Mouse (Mus musculus) cerebral cortex, adult 2 months (tissue): ENCODE data around the gene Pole2.

Source experiments
- WGBS: fragments of 180-500 bp; shearing (Covaris S2); methylation state at CpG from one replicate; pipeline ENCODE4 v1.1.7; 2018; 5-methylcytosine and 5-hydroxymethylcytosine counted together

The Pole2 gene

GRCm38 (mm10) chr12:69177526-69177925, 50.5 kb downstream of the Pole2 start:
- WGBS = 67% methylated on average over 3 of the region's 3 CpGs

DNA sequence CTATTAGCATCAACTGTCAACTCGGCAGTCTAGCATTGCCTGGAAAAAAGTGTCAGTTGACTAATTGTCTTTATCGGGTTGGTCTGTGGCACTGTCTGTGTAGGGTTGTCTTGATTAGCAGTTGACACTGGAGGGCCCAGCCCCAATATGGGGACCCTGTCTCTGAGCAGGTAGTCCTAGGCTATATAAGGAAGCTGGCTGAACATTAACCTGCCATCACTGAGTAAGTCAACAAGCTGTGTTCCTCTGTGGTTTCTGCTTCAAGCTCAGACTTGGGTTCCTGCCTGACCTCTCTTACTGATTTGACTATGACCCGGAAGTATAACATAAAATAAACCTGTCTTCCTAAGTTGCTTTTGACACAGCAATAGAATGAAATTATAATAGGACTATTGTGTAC, 52.0 kb downstream of the Pole2 start:
- 98% methylated on average over 3 of the region's 3 CpGs for WGBS

GRCm38 (mm10) chr12:69171307-69171706, 56.7 kb downstream of the Pole2 start:
- WGBS = 94% methylated on average over 2 of the region's 2 CpGs

DNA sequence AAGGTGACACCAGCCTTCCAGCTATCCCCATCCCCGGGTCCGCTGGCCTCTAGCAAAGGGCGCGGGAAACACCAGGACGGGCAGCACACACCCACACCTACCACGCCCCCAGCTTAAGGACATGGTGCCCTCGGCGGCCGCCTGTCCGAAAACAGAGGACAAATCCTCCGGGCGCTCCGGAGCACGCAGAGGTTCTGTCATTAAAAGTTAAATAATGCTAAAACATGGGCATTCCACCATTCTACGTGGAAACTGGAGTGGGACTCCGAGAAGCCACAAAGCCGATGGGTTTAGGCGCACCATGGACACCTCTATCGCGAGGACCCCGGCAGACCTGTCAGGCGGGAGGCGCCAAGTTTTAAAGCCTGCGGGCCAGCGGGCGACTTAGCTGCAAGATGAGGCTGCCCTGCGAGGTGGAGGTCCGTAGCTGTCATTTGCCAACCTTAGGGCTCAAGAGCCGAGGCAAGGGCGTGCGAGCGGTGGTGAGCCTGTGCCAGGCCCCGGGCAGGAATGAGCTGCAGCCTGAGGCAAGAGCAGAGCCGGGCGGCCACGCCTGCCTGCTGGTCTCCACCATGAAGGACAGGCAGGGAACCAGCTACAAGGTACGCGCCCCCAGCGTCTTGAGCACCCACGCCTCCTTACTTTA, 59.4 kb downstream of the Pole2 start, which contains the start of gene Lrr1:
Gene Lrr1, plus strand, starts transcription at position 354 of the 646 bp plus-strand sequence.
- WGBS = under 1% methylated on average over 40 of the region's 40 CpGs

DNA sequence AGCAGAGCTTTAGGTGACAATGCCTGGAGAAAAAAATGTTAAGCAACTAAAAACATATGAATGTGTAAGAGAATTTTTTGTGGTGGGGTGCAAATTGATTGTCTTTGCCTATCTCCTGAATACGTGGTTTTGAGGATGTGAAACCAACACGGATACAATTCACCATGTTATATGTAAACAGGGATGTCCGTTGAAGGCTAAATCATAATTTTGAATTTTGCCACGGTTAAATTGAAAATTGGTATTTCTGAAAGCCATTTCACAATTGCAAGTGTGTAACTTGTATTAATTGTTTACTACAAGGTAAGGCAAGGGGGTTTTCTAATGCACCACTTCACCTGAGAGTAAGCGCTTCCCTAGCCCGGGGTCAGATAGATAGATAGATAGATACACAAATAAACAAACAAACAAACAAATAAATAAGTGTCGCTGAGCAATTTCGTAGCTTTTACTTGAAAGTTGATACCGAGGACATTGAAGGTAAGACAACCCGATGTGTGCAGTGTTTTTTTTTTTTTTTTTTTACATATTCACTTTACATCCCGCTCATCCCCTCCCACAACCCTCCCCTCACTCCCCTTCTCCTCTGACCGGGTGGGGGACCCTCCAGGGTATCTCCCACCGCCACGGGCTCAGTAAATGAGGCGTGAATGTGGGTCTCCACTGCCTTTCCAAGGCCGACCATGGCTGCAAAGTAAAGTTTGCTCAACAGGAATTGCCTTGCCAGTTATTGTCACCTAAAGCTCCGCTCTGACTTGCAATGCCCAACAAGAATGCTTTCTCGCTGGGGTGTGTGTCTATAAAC, 60.1 kb downstream of the Pole2 start:
- WGBS = 7% methylated on average over 18 of the region's 18 CpGs

GRCm38 (mm10) chr12:69166861-69167581, 61.0 kb downstream of the Pole2 start:
- 73% methylated on average over 8 of the region's 8 CpGs for WGBS

DNA sequence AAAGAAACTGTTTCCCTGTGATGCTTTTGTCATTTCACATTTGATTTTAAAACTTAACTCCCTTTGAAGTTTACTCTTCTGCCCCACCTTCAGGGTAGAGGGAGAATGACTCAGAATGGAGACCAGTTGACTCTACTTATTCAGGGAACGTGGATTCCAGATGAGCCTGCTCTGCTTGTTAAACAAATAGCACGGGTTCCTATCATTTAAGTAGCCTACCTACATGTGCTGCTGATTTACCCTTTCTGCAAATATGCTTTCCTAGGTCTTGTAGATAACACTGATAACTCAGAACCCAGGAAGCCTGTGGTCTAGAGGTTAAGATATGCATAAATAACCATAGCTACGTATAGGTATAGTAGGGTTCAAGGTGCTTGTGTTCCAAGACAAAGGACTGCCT, 63.1 kb downstream of the Pole2 start:
- 61% methylated on average over 3 of the region's 3 CpGs for WGBS

GRCm38 (mm10) chr12:69163586-69163985, 64.4 kb downstream of the Pole2 start:
- WGBS = 89% methylated on average over 4 of the region's 4 CpGs

- 72% methylated on average over 2 of the region's 2 CpGs for WGBS
Observed at GRCm38 (mm10) chr12:69160677-69161076, 67.3 kb downstream of the Pole2 start.

GRCm38 (mm10) chr12:69159578-69159940, 68.4 kb downstream of the Pole2 start:
- 3% methylated on average over 9 of the region's 9 CpGs for WGBS

DNA sequence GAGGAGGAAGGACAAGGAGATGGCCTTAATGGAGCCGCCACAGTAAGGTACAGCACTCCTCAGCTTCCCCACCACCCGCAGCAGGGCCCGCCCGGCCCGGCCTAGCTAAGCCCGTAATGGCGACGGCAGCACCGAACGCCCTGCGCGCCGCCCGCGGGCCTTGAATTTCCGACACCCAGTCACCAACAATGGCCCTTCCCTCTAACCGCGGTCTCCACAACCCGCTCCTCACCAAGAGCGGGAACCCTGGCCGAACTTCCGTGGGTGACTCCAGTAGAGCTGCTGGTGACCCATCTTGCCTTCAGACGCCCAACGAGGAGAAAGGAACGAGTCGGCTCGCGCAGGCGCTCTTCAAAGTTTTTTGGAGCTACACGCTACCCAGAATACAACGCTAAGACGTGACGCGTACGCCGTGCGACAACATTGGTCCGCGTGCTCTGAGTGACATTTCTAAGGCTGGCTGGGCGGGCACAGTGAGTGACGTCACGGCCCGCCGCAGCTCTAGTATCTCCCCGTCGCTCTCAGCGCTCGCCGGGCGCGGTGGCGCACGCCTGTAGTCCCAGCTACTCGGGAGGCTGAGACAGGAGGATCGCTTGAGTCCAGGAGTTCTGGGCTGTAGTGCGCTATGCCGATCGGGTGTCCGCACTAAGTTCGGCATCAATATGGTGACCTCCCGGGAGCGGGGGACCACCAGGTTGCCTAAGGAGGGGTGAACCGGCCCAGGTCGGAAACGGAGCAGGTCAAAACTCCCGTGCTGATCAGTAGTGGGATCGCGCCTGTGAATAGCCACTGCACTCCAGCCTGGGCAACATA, 69.0 kb downstream of the Pole2 start, which contains the start of gene Rps29:
Gene Rps29, minus strand, starts transcription at position 422 of the 813 bp plus-strand sequence.
- WGBS = under 1% methylated on average over 61 of the region's 68 CpGs

DNA sequence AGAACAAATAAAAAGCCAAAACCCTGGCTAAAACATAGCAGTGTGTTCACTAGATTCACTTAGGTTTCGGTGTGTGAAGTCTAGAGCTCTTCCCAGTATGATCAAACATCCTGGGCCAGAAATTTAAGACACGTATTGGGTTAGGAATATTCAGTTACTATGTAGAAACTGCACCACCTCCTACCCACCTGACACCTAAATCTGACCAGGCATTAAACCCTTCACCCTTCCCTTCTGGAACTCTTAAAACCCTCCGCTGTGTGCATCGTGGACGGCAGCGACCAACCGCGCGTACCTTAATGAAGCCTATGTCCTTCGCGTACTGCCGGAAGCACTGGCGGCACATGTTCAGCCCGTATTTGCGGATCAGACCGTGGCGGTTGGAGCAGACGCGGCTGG, 69.6 kb downstream of the Pole2 start:
- under 1% methylated on average over 19 of the region's 19 CpGs for WGBS

DNA sequence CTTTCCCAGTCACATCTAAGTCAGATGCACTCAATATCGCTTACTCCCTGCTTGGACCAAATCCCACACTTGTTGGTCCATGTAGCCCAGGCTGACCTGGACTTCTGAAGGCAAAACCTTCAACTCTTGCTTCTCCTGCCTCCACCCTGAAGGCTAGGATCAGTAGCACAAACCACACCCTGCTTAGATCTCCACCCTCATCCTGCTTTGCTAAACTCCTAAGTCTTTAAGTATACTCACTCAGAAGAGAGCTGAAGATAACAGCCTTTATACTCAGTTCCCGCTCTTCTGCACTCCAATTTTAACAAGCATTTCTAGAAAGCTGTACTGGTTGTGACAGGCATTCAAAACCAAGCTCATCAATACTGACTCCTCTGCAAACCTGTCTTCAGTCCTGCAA, 70.9 kb downstream of the Pole2 start:
- 98% methylated on average over 2 of the region's 2 CpGs for WGBS

DNA sequence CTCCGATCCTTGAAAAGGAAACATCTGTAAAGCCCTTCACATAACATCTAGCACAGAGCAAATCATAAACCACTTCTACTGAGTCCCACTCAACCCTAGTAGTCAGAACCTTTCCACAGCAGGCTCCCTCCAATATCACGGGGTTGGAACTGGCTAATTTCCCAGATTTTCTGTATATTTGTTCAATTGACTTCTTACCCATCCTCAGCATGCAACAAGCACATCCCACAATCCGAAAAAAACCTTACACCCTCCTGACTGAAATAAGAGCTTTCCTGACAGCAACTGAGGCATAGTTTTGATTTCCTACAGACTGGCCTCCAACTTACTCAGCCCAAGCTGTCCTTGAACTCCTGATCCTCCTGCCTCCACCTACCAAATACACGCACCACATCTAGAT, 71.6 kb downstream of the Pole2 start:
- WGBS = 83% methylated on average over 4 of the region's 4 CpGs

GRCm38 (mm10) chr12:69155923-69156322, 72.1 kb downstream of the Pole2 start:
- WGBS = 76% methylated on average over 2 of the region's 2 CpGs
